Mouse (Mus musculus) thymus, postnatal 36 days (tissue): ENCODE data around the gene Wiz.

Experiments used
- DNase-seq, 2 experiments: peaks; one replicate each; pipeline ENCODE4 v3.0.0; 2022; ENCODE audit warnings: mixed read lengths in 2 of 2

Gene Wiz

GRCm38 (mm10) chr17:32389101-32389659, at the start of gene Wiz:
TSS of gene Wiz (minus strand) at chr17:32389439.
- DNase-seq, result peak; percentile 90 to 93

- DNase-seq, result no peak
These were observed 47.9 kb upstream of the Wiz start for GRCm38 (mm10) chr17:32437106-32437505.

- no peak for DNase-seq
These were observed 45.9 kb upstream of the Wiz start for GRCm38 (mm10) chr17:32435151-32435550.

GRCm38 (mm10) chr17:32434324-32434723, 45.1 kb upstream of the Wiz start:
- DNase-seq, result no peak

- DNase-seq, result no peak
These were observed 42.7 kb upstream of the Wiz start for GRCm38 (mm10) chr17:32431972-32432371.

GRCm38 (mm10) chr17:32426610-32427009, 37.4 kb upstream of the Wiz start:
- DNase-seq, result no peak

- DNase-seq, result peak; percentile 74 to 90
These were observed 34.8 kb upstream of the Wiz start, which contains the start of gene Pglyrp2 for GRCm38 (mm10) chr17:32424034-32424433. TSS of gene Pglyrp2 (minus strand) at chr17:32424167.

GRCm38 (mm10) chr17:32420781-32421180, 31.5 kb upstream of the Wiz start:
- no peak for DNase-seq

GRCm38 (mm10) chr17:32419989-32420388, 30.8 kb upstream of the Wiz start:
- DNase-seq, result no peak

- DNase-seq, result no peak
These were observed 27.5 kb upstream of the Wiz start for GRCm38 (mm10) chr17:32416771-32417170.

GRCm38 (mm10) chr17:32415417-32416020, 26.3 kb upstream of the Wiz start:
- no peak for DNase-seq

- no peak for DNase-seq
These were observed 22.7 kb upstream of the Wiz start for GRCm38 (mm10) chr17:32411898-32412297.

GRCm38 (mm10) chr17:32403417-32403816, 14.2 kb upstream of the Wiz start, which contains the start of gene Rasal3:
TSS of gene Rasal3 (minus strand) at chr17:32403583.
- DNase-seq, result peak; percentile 77 to 87

GRCm38 (mm10) chr17:32402779-32403157, 13.5 kb upstream of the Wiz start:
- peak; percentile 85 to 89 for DNase-seq

GRCm38 (mm10) chr17:32402011-32402778, 13.0 kb upstream of the Wiz start:
- DNase-seq, result no peak

- DNase-seq, result no peak
These were observed 7.0 kb upstream of the Wiz start for GRCm38 (mm10) chr17:32396266-32396665.

- DNase-seq, result no peak
These were observed 4.7 kb upstream of the Wiz start for GRCm38 (mm10) chr17:32393944-32394343.

GRCm38 (mm10) chr17:32388370-32389100, 704 bp downstream of the Wiz start:
- peak in 1 of 2 experiments; percentile 84 for DNase-seq

GRCm38 (mm10) chr17:32387986-32388369, 1.3 kb downstream of the Wiz start:
- DNase-seq, result peak in 1 of 2 experiments; percentile 34

GRCm38 (mm10) chr17:32386659-32387432, 2.4 kb downstream of the Wiz start:
- peak; percentile 56 to 62 for DNase-seq

- no peak for DNase-seq
These were observed 5.6 kb downstream of the Wiz start for GRCm38 (mm10) chr17:32383661-32384060.

GRCm38 (mm10) chr17:32382576-32382975, 6.7 kb downstream of the Wiz start:
- DNase-seq, result no peak
